Mouse (Mus musculus) liver (tissue): ENCODE data around the gene Csnk1e.

Experiments used
- DNase-seq: peaks from one replicate; pipeline ENCODE4 v3.0.0-alpha.2; 2020; ENCODE audit warnings: mixed read lengths

Csnk1e gene

DNA sequence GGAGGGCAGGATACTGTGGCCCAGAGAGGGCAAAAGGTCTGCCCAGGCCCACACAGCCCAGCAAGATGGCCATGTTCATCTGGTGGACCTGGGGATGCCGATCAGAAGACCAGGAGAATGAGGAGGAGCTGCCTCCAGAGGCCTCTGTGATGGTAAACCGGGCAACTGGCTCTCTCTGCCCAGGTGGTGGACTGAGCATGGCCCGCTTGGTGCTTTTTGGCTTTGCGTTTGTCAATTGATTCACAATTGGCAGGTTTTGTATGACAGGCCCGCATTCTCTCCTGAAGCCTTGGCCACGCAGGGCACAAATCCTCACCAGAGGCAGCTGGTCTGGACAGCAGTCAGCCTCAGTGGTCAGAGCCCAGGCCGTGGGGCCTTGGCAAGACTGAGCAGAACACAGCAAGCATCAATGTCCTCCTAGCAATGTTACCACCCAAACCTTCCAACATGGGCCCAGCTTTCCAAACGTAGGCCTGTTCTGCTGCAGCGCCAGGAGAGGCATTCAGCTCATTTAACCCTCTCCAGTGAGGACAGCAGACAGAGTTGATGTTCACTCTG is 12.3 kb downstream of the Csnk1e start:
- DNase-seq: no peak

DNA sequence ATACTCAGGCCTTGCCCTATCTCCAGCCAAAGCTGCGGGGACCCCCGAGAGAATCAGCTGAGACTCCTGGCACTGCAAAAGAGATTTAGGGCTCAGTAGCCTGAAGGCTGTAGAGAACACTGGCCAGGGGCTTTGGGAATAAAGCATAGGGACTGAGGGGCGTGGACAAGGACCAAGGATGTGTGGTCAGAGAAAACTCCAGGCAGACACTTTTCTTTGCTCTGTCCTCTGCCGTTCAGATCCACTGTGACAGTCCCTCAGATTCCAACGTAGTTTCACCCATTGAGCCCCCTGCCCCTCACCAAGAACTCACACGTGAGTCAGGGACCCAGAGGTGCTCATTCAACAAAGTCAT is 13.1 kb downstream of the Csnk1e start:
- no peak for DNase-seq

DNA sequence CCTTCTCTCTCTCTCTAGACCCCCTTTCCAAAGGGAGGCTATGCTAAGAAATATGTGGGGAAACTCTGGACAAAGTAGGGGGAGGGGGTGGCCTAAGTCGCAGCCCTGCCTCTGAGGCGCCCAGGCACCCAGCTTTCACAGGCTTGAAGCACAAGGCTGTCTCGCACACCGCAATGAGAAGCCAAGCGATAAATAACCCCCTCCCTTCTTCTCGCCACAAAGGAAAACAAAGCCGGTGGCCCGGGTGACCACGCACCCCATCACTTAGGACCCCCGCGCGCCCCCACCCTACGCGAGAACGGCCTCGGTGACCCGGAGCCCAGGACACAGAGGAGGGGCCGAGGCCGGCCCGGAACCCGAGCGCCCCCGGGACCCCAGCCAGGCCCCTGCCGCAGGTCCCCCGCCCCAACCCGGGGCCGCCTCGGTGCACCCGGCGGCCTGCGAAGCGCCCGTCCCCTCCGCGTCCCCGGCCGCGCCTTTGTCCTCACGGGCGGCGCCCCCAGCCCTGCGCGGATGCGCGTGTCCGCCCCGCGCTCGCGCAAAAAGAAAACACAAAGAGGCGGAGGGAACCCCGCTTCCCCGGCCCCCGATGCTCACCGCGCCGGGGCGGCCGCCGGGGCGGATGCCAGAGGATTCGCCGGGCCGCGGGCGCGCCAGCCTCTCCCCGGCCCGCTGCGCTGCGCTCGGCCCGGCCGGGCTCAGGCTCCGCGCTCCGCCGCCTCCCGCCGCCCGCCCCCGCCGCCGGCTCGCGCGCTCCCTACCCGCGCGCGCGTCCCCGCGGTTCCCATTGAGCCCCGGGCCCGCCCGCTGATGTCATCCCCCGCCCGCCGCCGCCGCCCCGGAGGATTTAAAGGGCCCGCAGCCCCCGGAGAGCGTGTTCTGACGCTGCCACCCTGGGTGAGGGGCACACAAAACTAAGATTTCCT is 13.8 kb downstream of the Csnk1e start:
- peak; percentile 72 for DNase-seq

DNA sequence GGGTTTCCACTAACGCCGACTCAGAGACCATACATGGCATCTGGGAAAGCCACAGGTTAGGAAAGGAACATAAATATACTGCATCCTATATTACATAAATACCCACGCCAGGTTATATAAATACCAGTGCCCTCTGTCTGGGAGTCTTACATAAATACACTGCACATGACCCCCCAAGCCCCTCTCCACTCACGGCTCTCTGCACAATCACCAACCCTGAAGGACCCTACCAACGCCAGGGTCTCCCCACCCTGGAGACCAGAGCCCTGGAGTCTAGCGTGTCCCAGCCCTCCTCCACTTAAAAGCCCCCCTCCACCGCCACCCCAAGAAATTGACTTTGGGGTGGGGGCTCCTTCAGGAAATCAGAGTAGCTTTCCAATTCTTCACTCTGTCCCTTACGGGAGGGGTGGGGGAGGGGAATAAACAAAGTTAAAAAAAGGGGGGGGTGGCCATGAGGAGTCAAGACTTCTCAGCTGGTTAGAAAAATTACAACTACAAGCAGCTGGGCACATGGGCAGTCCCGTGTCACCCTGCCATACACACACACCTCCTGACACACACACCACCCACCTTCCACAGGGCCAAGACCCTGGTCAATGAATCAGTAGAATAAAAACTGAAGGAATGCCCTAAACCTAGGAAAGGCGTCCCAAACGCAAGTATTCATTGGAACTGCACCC is 14.6 kb downstream of the Csnk1e start:
- no peak for DNase-seq

DNA sequence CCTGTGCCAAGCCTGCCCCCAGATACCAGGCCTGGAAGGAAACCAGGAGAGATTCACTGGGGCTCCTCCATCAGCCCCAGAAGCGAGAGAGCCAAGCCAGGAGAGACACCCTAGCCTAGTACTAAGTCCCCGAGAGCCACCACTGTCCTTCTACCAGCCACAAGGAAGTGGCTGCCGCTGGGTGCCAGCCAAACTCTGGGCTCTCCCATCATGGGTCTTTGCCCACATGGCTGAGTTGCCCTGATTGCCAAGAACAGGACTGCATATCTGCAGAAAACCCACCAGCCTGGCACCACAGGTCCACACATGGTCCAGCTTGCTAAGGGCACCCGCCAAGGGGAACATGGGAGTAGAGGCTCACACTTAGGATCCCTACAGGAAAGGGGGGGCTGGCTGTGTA is 15.1 kb downstream of the Csnk1e start:
- no peak for DNase-seq

DNA sequence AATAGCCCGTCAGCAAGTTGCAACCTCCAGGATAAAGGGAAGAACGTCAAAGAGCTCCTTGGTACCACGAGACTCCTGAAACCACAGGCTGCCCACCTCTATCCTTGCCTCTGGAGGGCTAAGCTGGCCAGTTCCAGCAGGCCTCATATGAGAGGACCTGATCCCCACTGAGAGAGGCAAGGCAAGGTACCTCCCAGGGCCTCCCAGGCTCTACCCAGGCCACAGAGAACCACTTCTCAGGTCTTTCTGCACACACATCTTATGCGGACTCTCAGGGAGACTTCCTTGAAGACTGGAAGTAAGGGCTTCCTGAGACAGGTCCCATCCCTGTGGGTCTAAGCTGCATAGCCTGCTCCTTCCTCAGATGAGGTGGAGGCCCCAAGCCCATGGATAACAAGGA is 16.0 kb downstream of the Csnk1e start:
- DNase-seq: no peak

DNA sequence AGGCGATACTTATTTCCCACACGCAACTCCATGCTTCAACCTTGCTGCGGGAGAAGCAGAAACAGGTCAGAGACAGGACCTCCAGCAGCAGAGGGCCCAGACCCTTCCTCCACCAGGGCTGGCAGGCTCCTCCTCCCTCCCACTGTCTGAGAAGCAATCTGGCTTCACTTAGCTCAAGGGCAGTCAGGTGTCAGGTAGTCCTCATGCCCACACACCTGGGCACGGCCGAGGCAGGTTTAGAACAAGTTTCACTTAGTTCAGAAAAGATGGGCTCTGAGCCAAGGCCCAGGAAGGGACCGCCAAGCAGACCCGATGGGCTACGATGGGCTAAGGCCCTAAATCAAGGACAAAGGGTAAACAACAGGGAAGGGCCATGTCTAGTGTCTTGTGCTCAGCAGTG is 16.6 kb downstream of the Csnk1e start:
- no peak for DNase-seq

DNA sequence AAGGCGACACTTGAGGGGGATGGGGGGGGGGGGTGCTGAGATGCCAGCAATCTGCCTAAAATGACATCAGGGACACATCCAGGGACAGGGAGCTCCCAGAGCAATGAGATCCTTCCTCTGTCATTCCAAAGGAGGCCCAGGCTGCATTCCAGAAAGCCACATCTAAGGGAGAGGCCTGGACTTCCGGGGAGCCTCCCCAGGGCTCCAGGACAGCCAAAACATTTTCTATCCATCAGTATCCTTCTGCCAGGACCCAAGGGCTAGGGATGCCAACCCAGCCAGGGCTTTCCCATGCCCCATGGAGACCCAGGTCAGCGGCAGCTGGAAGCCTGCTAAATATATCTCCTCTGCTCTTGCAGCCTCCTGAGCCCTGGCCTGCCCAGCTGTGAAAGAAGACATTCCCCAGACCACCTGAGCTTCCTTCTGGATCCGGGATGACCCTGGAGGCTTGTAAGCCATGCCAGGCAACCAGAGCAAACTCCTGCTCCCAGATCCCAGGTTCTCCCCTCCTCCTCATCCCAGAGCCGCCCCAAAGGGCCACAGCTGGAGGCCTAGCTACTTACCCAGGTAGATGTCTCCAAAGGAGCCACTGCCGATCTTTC is 17.1 kb downstream of the Csnk1e start:
- DNase-seq: no peak

DNA sequence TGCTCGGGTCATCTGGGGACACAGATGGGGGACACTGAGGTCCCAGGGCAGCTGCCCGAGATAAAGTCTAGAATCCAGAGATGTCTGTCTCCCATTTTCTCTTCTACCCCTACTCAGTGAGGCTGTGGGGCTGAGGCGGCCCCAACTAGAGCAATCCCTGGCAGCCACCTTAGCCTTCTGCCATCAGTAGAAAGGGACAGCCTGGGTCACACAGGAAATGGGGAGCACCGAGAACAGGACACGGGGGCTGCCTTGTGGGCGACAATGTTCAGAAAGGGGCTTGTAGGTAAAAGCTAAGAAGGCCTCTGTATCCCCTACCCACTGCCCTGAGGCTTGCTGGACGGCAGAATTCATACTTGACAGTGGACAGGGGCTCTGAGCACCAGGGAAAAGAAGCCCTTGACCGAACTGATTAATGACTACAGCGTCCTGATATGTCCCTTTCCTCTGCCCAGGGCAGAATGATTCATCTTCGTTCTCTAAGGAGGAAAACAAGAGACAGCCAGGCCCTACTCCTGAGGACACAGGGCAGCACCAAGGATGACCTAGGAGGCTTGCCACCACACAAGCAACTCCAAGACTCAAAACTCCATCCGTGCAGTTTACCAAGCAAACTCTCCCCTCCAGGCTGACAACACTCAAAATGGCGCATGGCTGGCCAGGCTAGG is 17.7 kb downstream of the Csnk1e start:
- no peak for DNase-seq

DNA sequence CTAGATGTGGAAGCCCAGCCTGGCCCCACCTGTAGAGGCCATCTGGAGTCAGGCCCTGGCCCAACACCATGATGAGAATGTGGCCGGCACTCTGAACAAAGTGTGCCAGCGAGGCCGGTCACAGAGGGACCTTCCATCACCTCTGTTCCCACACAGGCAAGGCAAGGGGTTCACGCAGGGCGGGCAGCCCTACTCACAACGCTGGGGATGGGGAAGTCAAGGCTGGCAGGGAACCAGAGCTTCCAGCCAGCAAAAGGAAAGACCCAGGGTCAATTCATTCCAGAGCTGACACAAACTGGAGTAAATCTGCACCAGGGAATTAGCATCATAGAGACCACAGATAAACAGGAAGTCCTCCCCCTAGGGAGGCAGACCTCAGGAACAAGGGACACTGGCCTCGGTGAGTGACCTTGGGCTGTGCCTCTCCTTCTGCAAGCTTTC is 18.9 kb downstream of the Csnk1e start:
- DNase-seq: no peak

DNA sequence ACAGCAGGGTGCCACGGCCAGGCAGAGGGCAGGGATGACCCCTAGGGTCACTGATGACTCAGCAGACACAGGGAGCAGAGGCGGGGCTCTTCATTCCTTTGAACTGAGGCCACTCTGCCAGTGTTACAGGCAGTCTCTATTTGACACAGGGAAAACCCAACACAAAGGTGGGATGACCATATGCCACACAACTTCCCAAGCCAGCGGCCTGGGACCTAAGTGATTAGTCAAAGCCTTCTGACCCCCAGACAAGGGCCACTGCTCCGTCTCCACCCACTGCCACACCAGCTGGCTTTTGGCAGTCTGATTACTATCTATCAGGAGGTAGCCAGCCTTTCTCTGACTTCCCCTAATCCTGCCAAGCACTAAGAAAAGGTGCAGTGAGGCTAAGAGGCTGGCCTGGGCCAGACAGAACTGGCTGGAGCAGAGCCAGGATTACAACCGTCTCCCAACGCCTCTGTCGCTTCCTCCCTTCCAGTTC is 20.1 kb downstream of the Csnk1e start:
- DNase-seq: no peak

DNA sequence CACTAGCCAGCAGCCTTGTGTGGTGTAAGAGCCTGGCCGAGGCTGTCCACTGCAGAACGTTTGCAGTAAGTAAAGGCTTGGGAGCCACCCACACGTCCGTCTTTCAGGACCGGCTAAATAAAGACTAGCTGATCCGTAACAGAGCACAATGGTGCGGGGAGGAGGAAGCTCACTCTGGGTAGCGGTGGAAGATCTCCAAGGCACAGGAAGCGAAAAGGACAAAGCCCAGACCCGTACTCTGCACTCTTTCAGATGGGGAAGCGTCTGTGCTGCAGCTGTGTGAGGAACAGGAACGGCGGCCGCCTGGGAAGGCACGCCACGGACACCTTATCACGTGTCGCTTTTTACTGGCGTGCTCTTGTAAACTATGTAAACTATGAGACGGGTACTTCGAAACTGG is 22.5 kb downstream of the Csnk1e start:
- DNase-seq: peak; percentile 49

DNA sequence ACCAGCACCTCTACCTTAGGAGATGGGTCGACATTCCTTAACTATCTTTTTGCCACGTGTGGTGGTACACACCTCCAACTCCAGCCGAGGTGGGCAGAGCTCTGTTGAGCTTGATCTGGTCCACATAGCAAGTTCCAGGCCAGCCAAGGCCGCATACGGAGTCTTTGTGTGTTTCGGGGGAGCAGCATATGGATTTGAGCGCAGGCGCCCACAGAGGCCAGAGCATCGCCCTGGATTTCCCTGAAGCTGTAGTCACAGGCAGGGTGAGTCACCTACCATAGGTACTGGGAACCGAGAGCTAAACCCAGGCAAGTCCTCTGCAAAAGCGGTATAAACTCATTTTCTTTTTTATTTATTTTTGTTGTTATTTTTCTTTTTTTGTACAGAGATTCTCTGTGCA is 23.0 kb downstream of the Csnk1e start:
- no peak for DNase-seq

DNA sequence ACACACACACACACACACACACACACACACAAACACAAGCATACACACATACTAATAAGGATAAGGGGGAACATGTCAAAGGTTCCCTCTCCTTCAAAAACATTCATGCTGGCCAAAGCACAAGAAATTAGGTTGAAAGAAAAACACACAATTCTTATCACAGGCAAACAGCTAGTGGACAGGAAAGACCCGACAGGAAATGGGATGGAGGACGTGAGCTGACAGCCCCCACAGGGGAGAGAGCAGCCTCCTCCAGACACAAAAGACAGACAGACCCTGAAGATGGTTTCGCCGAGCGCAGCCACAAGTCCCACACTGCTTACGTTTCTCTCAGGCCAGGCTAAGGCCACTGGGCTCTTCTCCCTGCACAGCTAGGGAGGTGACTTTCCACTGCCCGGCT is 23.4 kb downstream of the Csnk1e start:
- no peak for DNase-seq

DNA sequence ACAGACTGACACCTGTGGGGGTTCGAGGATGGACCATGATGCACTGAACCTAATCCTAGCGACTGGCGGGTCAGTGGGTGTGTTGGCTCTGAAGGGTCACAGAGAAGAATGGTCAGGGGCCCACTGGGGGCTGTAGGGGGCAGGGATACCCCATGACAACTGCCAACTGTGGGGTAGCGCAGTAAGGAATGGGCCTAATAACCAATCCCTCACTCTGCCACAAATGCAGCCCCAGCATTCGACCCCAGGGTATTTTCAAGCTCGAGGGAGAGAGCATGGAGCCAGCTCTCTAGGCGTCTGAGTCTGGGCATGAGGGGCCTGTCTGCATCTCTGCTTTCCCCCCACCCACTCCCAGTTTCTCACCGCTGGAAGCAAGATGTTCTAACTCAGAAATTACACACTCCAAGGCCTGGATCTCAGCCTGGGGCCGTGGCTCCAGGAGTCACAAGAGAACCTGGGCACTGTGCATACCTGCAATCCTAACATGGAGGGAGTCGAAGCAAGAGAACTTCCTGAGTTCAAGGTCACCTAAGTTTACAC is 24.8 kb downstream of the Csnk1e start:
- no peak for DNase-seq

DNA sequence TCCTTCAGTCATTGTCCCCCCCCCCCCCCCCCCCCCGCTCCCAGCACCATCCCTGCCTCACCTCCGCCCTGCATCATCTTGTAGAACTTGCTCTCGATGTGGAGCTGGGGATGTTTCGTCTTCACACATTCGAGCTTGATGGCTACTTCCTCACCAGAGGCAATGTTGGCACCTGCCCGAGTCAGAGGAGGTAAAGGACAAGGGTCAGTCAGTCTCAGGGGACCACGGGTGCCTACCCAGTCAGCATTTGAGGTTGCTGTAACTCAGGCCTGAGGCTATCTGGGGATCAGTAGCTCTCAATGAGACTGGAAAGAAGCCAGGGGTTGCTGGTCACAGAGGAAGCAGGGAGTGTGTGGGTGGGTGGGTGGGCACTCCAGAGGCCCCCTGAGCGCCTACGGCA is 25.4 kb downstream of the Csnk1e start:
- no peak for DNase-seq

DNA sequence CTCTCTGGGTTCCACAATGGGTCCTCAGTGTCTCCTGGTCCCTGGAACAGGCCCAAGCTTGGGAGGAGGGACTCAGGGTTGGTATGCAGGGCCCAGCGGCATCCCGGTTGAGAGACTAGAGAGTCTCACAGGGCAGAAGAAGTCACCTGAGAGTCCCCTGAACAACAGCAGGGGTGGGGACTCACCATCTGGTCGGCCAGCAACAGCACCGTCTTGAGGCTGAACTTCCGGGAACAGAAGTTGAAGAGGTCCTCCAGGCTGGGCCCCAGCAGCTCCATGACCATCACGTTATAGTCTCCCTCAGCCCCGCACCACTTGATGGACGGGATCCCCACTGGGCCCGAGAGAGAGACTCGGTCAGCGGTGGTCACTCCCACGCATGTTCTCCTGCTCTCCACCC is 25.8 kb downstream of the Csnk1e start:
- DNase-seq: no peak

DNA sequence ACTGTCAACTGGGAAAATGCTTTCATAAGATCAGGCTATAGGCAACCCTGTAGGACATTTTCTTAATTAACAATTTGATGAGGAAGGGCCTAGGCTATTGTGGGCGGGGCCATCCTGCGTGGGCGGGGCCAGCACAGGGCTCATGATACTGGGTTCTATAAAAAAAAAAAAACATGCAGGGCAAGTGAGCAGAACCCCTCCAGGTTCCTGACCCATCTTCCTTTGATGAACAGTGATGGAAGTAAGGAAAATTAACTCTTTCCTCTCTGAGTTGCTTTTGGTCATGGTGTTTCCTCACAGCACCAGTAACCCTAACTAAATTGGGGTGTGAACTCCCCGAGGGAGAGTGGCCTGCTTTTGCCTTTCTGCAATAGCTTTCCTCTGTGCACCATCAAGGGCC is 26.8 kb downstream of the Csnk1e start:
- DNase-seq: no peak

DNA sequence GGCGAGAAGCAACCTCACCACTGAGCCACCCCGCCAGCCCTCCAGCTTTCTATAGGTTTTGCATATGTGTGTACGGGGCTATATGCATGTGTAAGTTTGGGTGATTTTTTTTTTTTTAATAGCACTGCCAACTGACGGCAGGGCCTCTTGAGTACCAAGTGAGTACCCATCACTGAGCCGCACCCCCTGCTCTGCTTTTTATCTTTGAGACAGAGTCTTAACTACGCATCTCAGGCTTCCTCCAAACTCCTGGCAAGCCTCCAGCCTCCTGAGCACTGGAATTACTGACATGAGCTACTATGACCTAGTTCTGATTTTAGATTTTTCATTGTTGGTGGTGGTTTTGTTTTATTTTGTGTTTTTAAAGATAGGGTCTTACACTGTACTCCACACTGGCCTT is 27.9 kb downstream of the Csnk1e start:
- DNase-seq: no peak

DNA sequence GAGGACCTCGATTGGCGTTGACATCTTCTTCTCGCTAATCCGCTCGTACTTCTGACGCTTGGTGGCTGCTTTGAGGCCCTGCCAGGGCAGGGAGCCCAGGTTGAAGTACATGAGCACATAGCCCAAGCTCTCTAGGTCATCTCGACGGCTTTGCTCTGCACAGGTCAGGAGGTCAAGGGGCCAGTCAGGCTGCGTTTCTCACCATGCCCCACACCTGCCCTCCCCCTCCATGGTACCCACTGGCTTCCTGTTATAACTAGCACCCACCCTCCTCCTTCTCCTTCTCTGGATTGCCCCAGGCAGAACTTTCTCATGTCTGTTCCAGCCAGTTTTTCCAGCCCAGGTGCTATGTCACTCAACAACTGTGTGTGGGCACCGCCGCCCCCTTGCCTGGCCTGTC is 29.9 kb downstream of the Csnk1e start:
- DNase-seq: no peak

DNA sequence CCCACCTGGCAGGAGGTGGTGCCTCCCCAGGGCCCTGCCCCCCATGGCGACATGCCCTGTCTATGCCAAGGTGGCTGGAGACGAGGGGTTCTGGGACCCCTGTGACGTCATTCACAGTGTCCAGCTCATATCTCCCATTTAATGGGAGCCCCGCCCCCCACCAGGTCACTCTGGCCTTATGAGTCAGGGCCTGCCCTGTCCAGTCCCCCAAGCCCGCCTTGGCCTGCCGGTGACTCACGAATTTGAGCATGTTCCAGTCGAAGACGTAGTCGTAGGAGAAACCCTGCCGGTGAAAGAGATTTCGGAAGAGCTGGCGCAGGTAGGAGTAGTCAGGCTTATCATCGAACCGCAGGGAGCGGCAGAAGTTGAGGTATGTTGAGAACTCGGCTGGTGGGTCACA is 30.8 kb downstream of the Csnk1e start:
- no peak for DNase-seq

DNA sequence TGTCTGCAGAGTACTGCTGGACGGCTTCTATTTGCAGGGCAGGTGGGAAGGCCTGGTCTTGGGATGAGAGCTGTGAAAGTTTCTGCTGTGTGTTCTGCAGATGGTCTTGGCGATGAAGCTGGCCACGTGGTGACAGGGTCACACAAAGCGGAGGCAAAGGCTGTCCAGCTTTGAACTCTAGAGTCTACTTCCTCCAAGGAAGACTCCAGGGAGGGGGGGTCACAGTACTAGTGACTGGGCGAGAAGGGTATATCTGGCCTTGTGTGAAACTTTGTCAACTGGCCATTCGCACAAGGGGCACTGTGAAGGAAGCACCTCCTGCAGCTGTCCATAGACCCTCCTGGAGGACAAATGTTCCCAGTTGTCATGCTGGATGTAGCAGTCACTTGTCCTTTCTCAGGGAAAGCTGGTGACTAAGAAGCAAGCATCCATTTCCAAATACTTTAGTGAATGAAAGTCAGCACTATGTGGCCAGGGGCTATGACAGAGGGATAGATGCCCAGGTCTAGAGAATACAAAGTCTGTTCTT is 32.6 kb downstream of the Csnk1e start:
- no peak for DNase-seq
